Mouse (Mus musculus) heart, adult 2 months (tissue): ENCODE measurements around the gene Cspg4. TPM values are rescaled to one million over a fixed set of nuclear protein-coding genes. Genes with fewer than 3 reads are reported as not detected.

Experiments used
- DNase-seq, 2 experiments: peaks; one replicate each; pipeline ENCODE4 v3.0.0; 2021
- H3K27ac ChIP-seq: fragments of 200-600 bp; 2 replicates; pipeline ENCODE4 v1.8.1; 2022
- H3K27me3 ChIP-seq: fragments of 200-500 bp; 2 replicates; pipeline ENCODE4 v1.6.1; 2012; ENCODE audit warnings: mild to moderate bottlenecking, low read length, inconsistent platforms, mixed read lengths; ENCODE audit not compliant: control insufficient read depth, insufficient read depth
- H3K36me3 ChIP-seq: fragments of 200-500 bp; 2 replicates; pipeline ENCODE4 v1.6.1; 2012; ENCODE audit warnings: low read length, inconsistent platforms; ENCODE audit not compliant: control insufficient read depth, insufficient read depth
- H3K4me1 ChIP-seq: fragments of 200-500 bp; 2 replicates; pipeline ENCODE4 v1.6.1; 2011; ENCODE audit warnings: low read length; ENCODE audit not compliant: control insufficient read depth, insufficient read depth
- H3K4me3 ChIP-seq: fragments of 200-600 bp; 2 replicates; pipeline ENCODE4 v1.8.1; 2022
- H3K79me2 ChIP-seq: fragments of 200-500 bp; replicated peaks from 2 replicates; pipeline ENCODE4 v1.6.1; 2012; ENCODE audit warnings: mild to moderate bottlenecking, inconsistent platforms, low read length, moderate library complexity, mixed read lengths; ENCODE audit not compliant: control insufficient read depth, insufficient read depth
- H3K9ac ChIP-seq: fragments of 200-500 bp; 2 replicates; pipeline ENCODE4 v1.6.1; 2012; ENCODE audit warnings: low read depth, mild to moderate bottlenecking, control low read depth, inconsistent platforms, low read length, mixed read lengths
- CTCF ChIP-seq: fragments of 200-600 bp; IDR thresholded peaks from 2 replicates; pipeline ENCODE4 v1.8.1; 2022; ENCODE audit warnings: antibody characterized with exemption, mild to moderate bottlenecking, moderate library complexity
- EP300 ChIP-seq: fragments of 200-500 bp; IDR thresholded peaks from 2 replicates; pipeline ENCODE4 v1.6.1; 2011; ENCODE audit warnings: low read depth, low read length, control low read depth; ENCODE audit not compliant: insufficient read depth
- POLR2A ChIP-seq: fragments of 200-500 bp; IDR thresholded peaks from 2 replicates; pipeline ENCODE4 v1.6.1; 2011; ENCODE audit warnings: mild to moderate bottlenecking, low read depth, low read length, control low read depth; ENCODE audit not compliant: insufficient read depth
- WGBS: fragments of 180-500 bp; shearing (Covaris S2); methylation state at CpG from one replicate; pipeline ENCODE4 v1.1.7; 2018; 5-methylcytosine and 5-hydroxymethylcytosine counted together
- intact Hi-C: fragments of 180-260 bp; cut with DNase I; formaldehyde crosslinking; loops from one replicate; pipeline ENCODE4 v1.15.1; 2025
- polyA plus RNA-seq: library from polyadenylated mRNA; depleted of rRNA; stranded (reverse); fragments of >200 nt; gene quantifications from 2 replicates; pipeline ENCODE4 v1.2.3, GENCODE M21; 2012
- total RNA-seq, 2 experiments: library from RNA; stranded (reverse); gene quantifications; 2 replicates each; pipeline ENCODE4 v1.2.3; 2021

Cspg4 gene
- total and polyA plus RNA-seq, 3 experiments, result 12.7 to 15.7 (median 13.7) TPM

DNA sequence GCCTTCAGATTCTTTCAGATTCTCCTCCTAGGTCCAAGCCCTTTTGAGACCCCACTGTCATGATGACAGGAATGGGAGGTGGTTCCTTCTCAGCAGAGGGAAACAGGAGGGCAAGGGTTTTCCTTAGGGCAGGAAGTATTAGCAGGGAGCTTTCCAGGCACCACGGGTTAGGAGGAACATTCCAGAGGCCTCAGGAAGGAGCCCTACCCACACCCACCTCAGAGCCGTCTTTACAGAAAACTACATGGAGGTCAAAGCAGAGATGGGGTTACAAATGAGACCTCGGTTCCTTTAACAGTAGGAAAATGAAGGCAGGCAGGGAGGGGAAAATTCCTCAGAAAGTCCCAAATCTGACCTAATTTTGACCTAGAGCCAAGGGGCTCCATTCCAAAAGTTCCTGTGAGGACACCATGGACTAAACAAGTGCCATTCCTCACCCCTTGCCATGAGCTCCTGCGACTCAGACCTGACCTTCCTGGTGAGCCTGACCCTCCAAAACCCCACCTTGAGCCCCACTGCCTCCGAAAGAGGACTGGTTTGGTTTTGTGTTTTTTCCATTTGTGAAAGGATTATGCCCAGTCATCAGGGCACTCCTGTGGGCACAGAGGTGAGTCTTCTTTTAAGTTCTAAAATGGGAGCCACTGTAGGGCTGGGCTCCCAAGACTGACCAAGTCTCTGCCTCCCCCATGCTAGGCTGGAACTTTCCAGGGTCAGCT, 51.0 kb downstream of the Cspg4 start:
- H3K4me1 ChIP-seq, result peaks cover 9% of the 10 kb centered on the region
- H3K79me2 ChIP-seq, result no peaks in the 10 kb centered on the region
- peak; percentile 26 to 34 for DNase-seq
- WGBS, result 36% methylated on average over 5 of the region's 5 CpGs
- intact Hi-C loops, result no loop called here
- TF ChIP-seq EP300, result no peak
- no peak for TF ChIP-seq CTCF
- TF ChIP-seq POLR2A, result no peak
- H3K36me3 ChIP-seq, result peaks cover 4% of the 10 kb centered on the region; the same call in 1 of the 2 replicates
- H3K27me3 ChIP-seq, result no peaks in the 10 kb centered on the region
- no peak overlapping the region; the same call in 1 of the 2 replicates for H3K27ac ChIP-seq
- H3K4me3 ChIP-seq, result no peak overlapping the region
- H3K9ac ChIP-seq, result no peak overlapping the region

DNA sequence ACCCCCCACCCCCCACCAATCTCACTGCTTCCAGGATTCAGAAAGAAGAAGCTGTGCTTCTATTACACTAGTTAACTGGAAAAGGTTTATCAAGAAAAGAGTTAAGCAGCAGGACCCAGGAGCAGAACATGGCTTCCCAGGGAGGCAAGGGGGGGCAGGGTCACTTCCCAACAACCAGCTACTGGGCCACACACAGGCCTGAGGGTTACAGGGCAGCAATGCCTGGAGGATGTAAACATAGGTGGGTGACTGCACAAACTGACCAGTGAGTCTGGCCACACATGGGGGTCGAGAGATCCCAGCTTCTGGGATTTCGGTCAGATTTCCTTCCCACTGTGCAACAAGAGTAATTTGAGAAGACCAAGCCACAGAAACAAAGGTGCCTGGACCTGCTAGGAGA, 52.3 kb downstream of the Cspg4 start:
- H3K36me3 ChIP-seq, result peaks cover 4% of the 10 kb centered on the region; the same call in 1 of the 2 replicates
- intact Hi-C loops, result no loop called here

DNA sequence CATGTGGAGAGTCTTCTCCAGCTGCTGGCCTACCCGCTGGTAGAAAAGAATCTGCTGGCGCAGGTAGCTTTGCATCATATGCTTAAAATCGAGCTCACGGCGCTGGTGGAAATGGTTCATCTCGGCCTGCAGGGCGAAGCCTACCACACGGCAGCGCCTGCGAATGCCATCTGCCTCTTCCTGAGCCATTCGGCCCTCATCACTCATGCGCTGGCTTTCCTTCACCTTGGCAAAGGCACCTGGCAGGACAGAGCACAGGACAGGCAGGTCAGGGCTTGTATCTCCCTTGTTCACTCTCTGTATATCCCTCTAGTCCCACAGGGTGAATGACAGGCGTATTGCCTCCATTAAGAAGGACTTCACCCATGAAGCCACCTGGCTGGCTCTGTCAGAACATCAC, 53.6 kb downstream of the Cspg4 start:
- TF ChIP-seq CTCF (no peak), POLR2A (no peak), EP300 (no peak)

More for the DNA sequence above, 52.3 kb downstream of the Cspg4 start:
- H3K9ac ChIP-seq, result no peak overlapping the region
- no peak overlapping the region for H3K27ac ChIP-seq
- no peak overlapping the region for H3K4me3 ChIP-seq
- WGBS, result 93% methylated on average over 2 of the region's 2 CpGs
- no peaks in the 10 kb centered on the region for H3K79me2 ChIP-seq
- TF ChIP-seq CTCF (no peak), EP300 (no peak), POLR2A (no peak)
- peaks cover 9% of the 10 kb centered on the region for H3K4me1 ChIP-seq
- H3K27me3 ChIP-seq, result no peaks in the 10 kb centered on the region
- no peak for DNase-seq

DNA sequence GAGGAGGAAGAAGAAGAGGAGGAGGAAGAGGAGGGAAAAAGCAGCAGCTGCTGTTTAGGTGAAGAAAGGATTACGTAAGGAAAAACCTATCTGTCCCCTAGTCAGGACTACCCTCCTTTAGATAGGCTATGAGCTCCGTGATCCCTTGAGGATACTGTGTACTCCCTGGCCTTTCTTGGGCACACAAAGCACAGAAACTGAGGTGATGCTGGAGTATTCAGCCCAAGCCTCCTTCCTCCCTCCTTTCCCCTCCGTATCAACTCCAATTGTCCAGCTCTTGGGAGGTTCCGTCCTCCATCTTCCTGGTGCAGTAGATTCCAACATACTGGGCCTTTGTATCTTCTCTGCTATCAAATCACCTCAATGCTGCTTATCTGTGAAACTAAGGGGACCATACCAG, 57.9 kb downstream of the Cspg4 start:
- Histone ChIP-seq H3K27ac (no peak overlapping the region; the same call in 1 of the 2 replicates), H3K9ac (no peak overlapping the region), H3K79me2 (no peaks in the 10 kb centered on the region), H3K27me3 (no peaks in the 10 kb centered on the region), H3K4me1 (peaks cover 18% of the 10 kb centered on the region), H3K36me3 (no peaks in the 10 kb centered on the region), H3K4me3 (no peak overlapping the region)
- intact Hi-C loops, result no loop called here
- no peak for DNase-seq
- 67% methylated on average over 4 of the region's 4 CpGs for WGBS
- TF ChIP-seq EP300, result no peak
- no peak for TF ChIP-seq CTCF
- TF ChIP-seq POLR2A, result no peak

More for the DNA sequence above, 53.6 kb downstream of the Cspg4 start:
- DNase-seq, result no peak
- Histone ChIP-seq H3K27ac (no peak overlapping the region), H3K27me3 (no peaks in the 10 kb centered on the region), H3K9ac (no peak overlapping the region), H3K4me1 (peaks cover 12% of the 10 kb centered on the region), H3K36me3 (peaks cover 4% of the 10 kb centered on the region; the same call in 1 of the 2 replicates), H3K4me3 (no peak overlapping the region), H3K79me2 (no peaks in the 10 kb centered on the region)
- 96% methylated on average over 13 of the region's 13 CpGs for WGBS
- intact Hi-C loops, result no loop called here

DNA sequence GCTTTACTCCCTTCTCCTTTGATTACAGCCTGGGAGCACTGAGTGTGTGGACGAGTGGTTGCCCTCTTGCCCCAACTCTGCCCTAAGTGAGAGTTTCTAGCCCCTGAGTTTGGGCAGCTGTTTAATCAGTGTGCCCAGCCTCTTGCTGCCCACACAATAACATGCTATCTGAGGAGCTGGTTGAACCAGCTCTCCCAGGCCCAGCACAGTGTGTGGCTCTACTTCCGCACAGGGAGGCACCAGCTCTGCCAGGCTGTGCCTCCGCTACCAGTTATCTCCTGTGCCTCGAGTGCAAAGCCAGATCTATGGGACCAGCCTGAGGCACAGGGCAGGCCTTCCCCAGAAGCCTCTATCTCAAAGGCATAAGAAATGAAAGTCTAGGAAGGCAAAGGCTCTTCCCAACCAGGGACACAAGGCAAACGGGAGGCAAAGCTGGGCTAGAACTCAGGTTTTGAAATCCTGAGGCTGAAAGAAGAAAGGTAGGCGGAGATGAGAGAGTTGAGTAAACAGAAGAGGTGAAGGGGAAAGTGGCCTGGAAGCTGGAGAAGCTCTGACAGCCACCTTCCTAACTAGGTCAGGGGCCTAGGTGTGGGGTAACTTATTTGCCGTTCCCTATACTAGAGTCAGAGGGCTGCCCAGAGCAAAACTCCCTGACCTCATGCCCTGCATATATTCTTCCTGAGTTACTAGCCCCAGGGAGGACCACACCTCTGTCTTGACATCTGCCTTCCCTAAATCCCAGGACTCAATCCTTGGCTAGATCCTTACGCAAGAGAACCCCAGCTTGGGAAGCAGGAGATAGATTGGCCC, 59.2 kb downstream of the Cspg4 start:
- Histone ChIP-seq H3K27me3 (no peaks in the 10 kb centered on the region), H3K27ac (peak overlapping the region; percentile 95), H3K79me2 (no peaks in the 10 kb centered on the region), H3K36me3 (no peaks in the 10 kb centered on the region), H3K9ac (peak overlapping the region; percentile 61), H3K4me3 (peak overlapping the region; percentile 75), H3K4me1 (peaks cover 20% of the 10 kb centered on the region)
- peak in 1 of 2 experiments; percentile 26 for DNase-seq
- 44% methylated on average over 8 of the region's 8 CpGs for WGBS
- intact Hi-C loops, result loop anchor here (2.0 kb wide), 1 partner anchor 33 kb away; no protein-coding TSS in a partner anchor
- TF ChIP-seq EP300, result no peak

DNA sequence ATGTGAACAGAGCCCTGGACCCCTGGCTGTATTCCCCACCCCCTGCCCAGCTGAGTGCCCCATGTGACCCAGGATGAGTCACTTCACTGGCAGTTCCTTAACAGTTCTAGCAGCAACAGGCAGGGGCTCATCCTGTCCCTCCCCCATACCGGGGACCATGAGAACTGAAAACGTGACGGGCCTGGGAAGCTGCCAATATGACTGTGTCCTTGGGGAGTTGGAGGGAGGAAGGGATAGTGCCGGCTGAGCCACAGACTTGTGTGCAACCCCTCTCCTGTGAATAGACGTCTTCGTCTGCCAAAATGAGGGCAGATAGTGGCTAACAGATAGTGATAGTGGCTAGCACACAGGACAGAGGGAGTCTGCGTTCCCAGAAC, 59.8 kb downstream of the Cspg4 start:
- intact Hi-C loops, result loop anchor here (2.0 to 5.0 kb wide), 2 partner anchors 34 to 148 kb away; partner anchors contain the start of gene Sin3a
- no peaks in the 10 kb centered on the region for H3K79me2 ChIP-seq
- H3K9ac ChIP-seq, result peak overlapping the region; percentile 61
- TF ChIP-seq CTCF (peak; percentile 51), POLR2A (peak; percentile 65), EP300 (peak; percentile 85)
- DNase-seq, result peak; percentile 91 to 92
- 1% methylated on average over 7 of the region's 7 CpGs for WGBS
- no peaks in the 10 kb centered on the region for H3K36me3 ChIP-seq
- H3K4me3 ChIP-seq, result peak overlapping the region; percentile 75
- peak overlapping the region; percentile 95 for H3K27ac ChIP-seq
- H3K4me1 ChIP-seq, result peaks cover 20% of the 10 kb centered on the region
- H3K27me3 ChIP-seq, result no peaks in the 10 kb centered on the region
